Mouse (Mus musculus) bone marrow macrophage, adult 2 months (primary cell): ENCODE data around the gene Enam.

Source experiments
- CTCF ChIP-seq: IDR thresholded peaks from 2 replicates; pipeline ENCODE4 v1.5.1; 2012; ENCODE audit warnings: low read depth, mild to moderate bottlenecking, low read length, moderate library complexity
- POLR2A ChIP-seq: IDR thresholded peaks from 2 replicates; pipeline ENCODE4 v1.6.1; 2012; ENCODE audit warnings: mild to moderate bottlenecking, low read depth, low read length, borderline replicate concordance

DNA sequence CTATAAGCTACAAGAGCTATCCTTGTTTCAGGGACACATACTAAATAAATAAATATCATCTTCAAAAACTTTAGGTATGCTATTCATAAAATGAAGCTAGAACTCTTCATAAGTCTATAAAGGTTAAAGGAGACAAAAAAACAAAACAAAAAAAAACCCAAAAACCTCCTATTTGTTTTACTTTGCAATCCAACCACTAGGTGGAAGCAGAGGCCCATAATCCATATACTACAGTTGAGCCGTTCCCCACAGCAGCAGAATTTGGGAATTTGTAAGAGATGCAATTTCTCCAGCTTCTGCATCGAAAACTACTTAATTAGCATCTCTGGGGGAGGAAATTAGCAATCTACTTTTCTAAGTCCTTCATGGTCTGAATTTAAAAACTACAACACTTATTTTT is 31.5 kb downstream of the Enam start:
- no peak for TF ChIP-seq CTCF
- no peak for TF ChIP-seq POLR2A
